Mouse (Mus musculus) liver, embryonic 15.5 days (tissue): Measurements from ENCODE around the gene Olfr666. TPM values are rescaled to one million over a fixed set of nuclear protein-coding genes. Genes with fewer than 3 reads are reported as not detected.
"Not testable (repeated sequence)": the region's sequence is repeated elsewhere in the genome, so short reads cannot be mapped to it uniquely, and the experiment has no call there.

Experiments used
- ATAC-seq: fragments of 200-750 bp; cut with Nextera tagmentation; 2 replicates; pipeline ENCODE4 v1.8.0; 2017; ENCODE audit warnings: moderate number of reproducible peaks, mild to moderate bottlenecking, moderate library complexity; ENCODE audit not compliant: insufficient read depth
- H3K27ac ChIP-seq: fragments of 300-500 bp; sonication (generic); replicated peaks from 2 replicates; pipeline ENCODE4 v1.5.1; 2015; ENCODE audit warnings: mild to moderate bottlenecking, inconsistent platforms
- H3K27me3 ChIP-seq: fragments of 300-500 bp; sonication (generic); 2 replicates; pipeline ENCODE4 v1.6.1; 2015; ENCODE audit warnings: mild to moderate bottlenecking, inconsistent platforms
- H3K36me3 ChIP-seq: fragments of 300-500 bp; sonication (generic); replicated peaks from 2 replicates; pipeline ENCODE4 v1.6.1; 2015; ENCODE audit warnings: moderate library complexity, mild to moderate bottlenecking, inconsistent platforms
- H3K4me1 ChIP-seq: fragments of 300-500 bp; sonication (generic); replicated peaks from 2 replicates; pipeline ENCODE4 v1.6.1; 2015; ENCODE audit warnings: inconsistent platforms
- H3K4me2 ChIP-seq: fragments of 300-500 bp; sonication (generic); 2 replicates; pipeline ENCODE4 v1.6.1; 2015; ENCODE audit warnings: moderate library complexity, mild to moderate bottlenecking, inconsistent platforms
- H3K4me3 ChIP-seq: fragments of 300-500 bp; sonication (generic); replicated peaks from 2 replicates; pipeline ENCODE4 v1.5.1; 2015; ENCODE audit warnings: mild to moderate bottlenecking, inconsistent platforms
- H3K9ac ChIP-seq: fragments of 300-500 bp; sonication (generic); 2 replicates; pipeline ENCODE4 v1.6.1; 2015; ENCODE audit warnings: moderate library complexity, mild to moderate bottlenecking, inconsistent platforms
- H3K9me3 ChIP-seq: fragments of 300-500 bp; sonication (generic); replicated peaks from 2 replicates; pipeline ENCODE4 v1.6.1; 2016; ENCODE audit warnings: inconsistent platforms
- WGBS: fragments of 180-500 bp; shearing (Covaris S2); methylation state at CpG from one replicate; pipeline ENCODE4 v1.1.7; 2015; ENCODE audit warnings: mixed read lengths; ENCODE audit not compliant: insufficient replicate concordance; 5-methylcytosine and 5-hydroxymethylcytosine counted together
- polyA plus RNA-seq: library from polyadenylated mRNA; unstranded; fragments of >200 nt; fragmentation: Nextera tagmentation; extraction: Ambion mirVana; gene quantifications from 2 replicates; pipeline ENCODE4 v1.2.1, GENCODE M21; 2015

Gene Olfr666
- not detected in 2 replicates for polyA plus RNA-seq

- no peaks in the 10 kb centered on the region for H3K9me3 ChIP-seq
- H3K4me3 ChIP-seq, result no peak within 1 kb of the TSS
- no peak within 1 kb of the TSS for H3K4me2 ChIP-seq
- no peaks in the 10 kb centered on the region for H3K27me3 ChIP-seq
- H3K36me3 ChIP-seq, result no peaks in the 10 kb centered on the region
- H3K27ac ChIP-seq, result no peak within 1 kb of the TSS
- no peak for ATAC-seq
- no peaks in the 10 kb centered on the region for H3K4me1 ChIP-seq
- WGBS, result 64% methylated on average over 2 of the region's 2 CpGs
- H3K9ac ChIP-seq, result no peak within 1 kb of the TSS
These were observed at the start of gene Olfr666 for GRCm38 (mm10) chr7:104895852-104896251. Olfr666 (minus strand) TSS chr7:104895952.

DNA sequence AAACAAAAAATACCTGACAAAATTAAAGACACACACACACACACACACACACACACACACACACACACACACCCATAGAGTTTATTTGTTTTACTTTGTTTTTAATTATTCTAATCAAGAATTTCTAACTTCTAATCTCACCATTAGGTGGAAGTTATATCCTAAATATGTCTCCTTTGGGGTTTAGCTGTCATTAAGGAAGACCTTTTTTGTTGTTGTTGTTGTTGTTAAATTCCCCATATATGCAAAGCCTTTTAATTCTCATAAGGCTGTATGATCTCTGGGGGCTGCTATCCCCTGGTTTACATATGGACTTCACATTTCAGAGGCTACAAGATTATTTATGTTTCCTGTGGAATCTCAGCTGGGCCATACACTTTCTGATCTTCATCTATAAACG is 38.2 kb upstream of the Olfr666 start, which contains the start of gene Olfr669:
Gene Olfr669, plus strand, starts transcription at position 301 of the 400 bp plus-strand sequence.
- H3K9ac ChIP-seq, result no peak within 1 kb of the TSS
- no peaks in the 10 kb centered on the region for H3K4me1 ChIP-seq
- H3K4me2 ChIP-seq, result no peak within 1 kb of the TSS
- no peaks in the 10 kb centered on the region for H3K36me3 ChIP-seq
- no peaks in the 10 kb centered on the region for H3K27me3 ChIP-seq
- ATAC-seq, result no peak
- H3K9me3 ChIP-seq, result no peaks in the 10 kb centered on the region
- WGBS, result 67% methylated on average over 1 of the region's 1 CpGs
- H3K4me3 ChIP-seq, result no peak within 1 kb of the TSS
- no peak within 1 kb of the TSS for H3K27ac ChIP-seq

- ATAC-seq, result no peak
- no peak within 1 kb of the TSS for H3K4me3 ChIP-seq
- no peak within 1 kb of the TSS for H3K9ac ChIP-seq
- WGBS, result 44% methylated on average over 1 of the region's 1 CpGs
- no peak within 1 kb of the TSS for H3K4me2 ChIP-seq
- no peaks in the 10 kb centered on the region for H3K4me1 ChIP-seq
- H3K36me3 ChIP-seq, result no peaks in the 10 kb centered on the region
- no peak within 1 kb of the TSS for H3K27ac ChIP-seq
- no peaks in the 10 kb centered on the region for H3K27me3 ChIP-seq
- no peaks in the 10 kb centered on the region for H3K9me3 ChIP-seq
These were observed 32.2 kb upstream of the Olfr666 start, which contains the start of gene Olfr668 for GRCm38 (mm10) chr7:104927957-104928356. Olfr668 (minus strand) TSS chr7:104928057.

DNA sequence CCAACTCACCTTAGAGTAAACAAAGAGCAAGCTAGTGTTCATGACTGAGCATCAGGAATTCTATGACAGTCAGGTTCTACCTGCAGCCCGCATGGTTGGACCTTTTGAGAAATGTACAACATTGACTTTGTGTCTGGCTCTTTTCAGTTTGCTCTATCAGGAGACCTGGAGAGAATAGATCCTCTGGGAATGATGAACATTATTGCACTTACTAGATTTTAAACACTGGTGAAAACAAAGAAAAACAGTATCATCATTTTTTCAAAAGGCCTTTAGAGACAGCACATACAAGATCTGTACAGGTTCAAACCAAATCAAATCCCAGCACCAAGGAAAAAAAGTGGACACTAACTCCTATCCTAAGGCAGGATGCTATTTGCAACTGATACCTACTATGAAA is 25.6 kb upstream of the Olfr666 start, which contains the start of gene Olfr667:
Gene Olfr667, minus strand, starts transcription at position 101 of the 400 bp plus-strand sequence.
- no peak for ATAC-seq
- H3K4me2 ChIP-seq, result no peak within 1 kb of the TSS
- H3K4me3 ChIP-seq, result no peak within 1 kb of the TSS
- no peak within 1 kb of the TSS for H3K27ac ChIP-seq
- no peaks in the 10 kb centered on the region for H3K27me3 ChIP-seq
- H3K36me3 ChIP-seq, result no peaks in the 10 kb centered on the region
- 63% methylated on average over 1 of the region's 1 CpGs for WGBS
- no peak within 1 kb of the TSS for H3K9ac ChIP-seq
- no peaks in the 10 kb centered on the region for H3K4me1 ChIP-seq
- no peaks in the 10 kb centered on the region for H3K9me3 ChIP-seq

GRCm38 (mm10) chr7:104877731-104878130 is 18.0 kb downstream of the Olfr666 start, which contains the start of gene Olfr665:
Olfr665 (plus strand) TSS chr7:104878031.
- H3K9me3 ChIP-seq, result no peaks in the 10 kb centered on the region
- H3K27ac ChIP-seq, result no peak within 1 kb of the TSS
- H3K36me3 ChIP-seq, result no peaks in the 10 kb centered on the region
- ATAC-seq, result no peak
- H3K9ac ChIP-seq, result no peak within 1 kb of the TSS
- H3K4me3 ChIP-seq, result no peak within 1 kb of the TSS
- no peaks in the 10 kb centered on the region for H3K4me1 ChIP-seq
- no peaks in the 10 kb centered on the region for H3K27me3 ChIP-seq
- H3K4me2 ChIP-seq, result no peak within 1 kb of the TSS
- 20% methylated on average over 1 of the region's 1 CpGs for WGBS

DNA sequence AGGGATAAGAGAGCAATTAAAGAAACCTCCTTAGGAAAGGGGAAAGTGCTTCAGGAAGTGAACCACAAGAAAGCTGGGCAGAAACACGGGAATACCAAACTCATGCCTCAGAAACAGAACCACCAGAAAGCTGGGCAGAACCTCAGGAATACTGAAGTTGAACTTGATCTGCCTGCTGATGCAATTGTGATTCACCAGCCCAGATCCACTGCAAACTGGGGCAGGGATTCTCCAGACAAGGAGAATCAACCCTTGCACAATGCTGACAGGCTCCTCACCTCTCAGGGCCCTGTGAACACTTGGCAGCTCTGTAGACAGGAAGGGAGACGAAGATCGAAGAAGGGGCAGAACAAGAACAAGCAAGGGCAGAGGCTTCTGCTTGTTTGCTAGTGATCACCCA is 34.4 kb downstream of the Olfr666 start:
- Histone ChIP-seq H3K9me3 (no peaks in the 10 kb centered on the region), H3K4me2 (no peak overlapping the region), H3K27me3 (no peaks in the 10 kb centered on the region), H3K9ac (no peak overlapping the region), H3K4me3 (no peak overlapping the region), H3K36me3 (no peaks in the 10 kb centered on the region), H3K4me1 (no peaks in the 10 kb centered on the region), H3K27ac (no peak overlapping the region)
- 54% methylated on average over 3 of the region's 3 CpGs for WGBS
- no peak for ATAC-seq

DNA sequence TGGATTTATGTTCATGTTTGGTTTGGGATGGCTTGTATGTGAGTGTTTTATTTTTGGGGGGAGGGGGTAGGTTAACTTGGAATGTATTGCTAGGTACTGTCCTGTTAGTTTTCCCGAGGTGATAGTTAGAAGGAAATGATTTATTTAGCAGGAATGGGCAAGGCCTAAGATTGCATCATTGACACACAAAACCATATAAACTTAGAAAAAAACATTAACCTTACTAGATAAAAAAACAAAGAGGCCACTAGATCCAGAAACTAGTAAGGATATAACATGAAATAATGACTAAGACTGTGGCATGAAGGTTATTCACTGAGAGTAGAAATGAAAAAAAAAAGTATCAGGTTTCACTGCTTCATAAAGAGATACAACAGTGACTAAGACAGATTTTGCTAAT is 38.1 kb downstream of the Olfr666 start:
- H3K27me3 ChIP-seq, result no peaks in the 10 kb centered on the region
- H3K4me1 ChIP-seq, result no peaks in the 10 kb centered on the region
- WGBS, result 36% methylated on average over 1 of the region's 1 CpGs
- ATAC-seq, result no peak
- no peaks in the 10 kb centered on the region for H3K9me3 ChIP-seq
- H3K4me2 ChIP-seq, result no peak overlapping the region
- no peak overlapping the region for H3K27ac ChIP-seq
- no peak overlapping the region for H3K9ac ChIP-seq
- no peak overlapping the region for H3K4me3 ChIP-seq
- no peaks in the 10 kb centered on the region for H3K36me3 ChIP-seq

- not testable (repeated sequence) for H3K4me1 ChIP-seq, H3K36me3 ChIP-seq, H3K4me3 ChIP-seq, H3K27me3 ChIP-seq, H3K27ac ChIP-seq, H3K4me2 ChIP-seq, H3K9me3 ChIP-seq, H3K9ac ChIP-seq, ATAC-seq
- 47% methylated on average over 2 of the region's 2 CpGs for WGBS
These were observed 39.0 kb downstream of the Olfr666 start, which contains the start of gene Usp17la for GRCm38 (mm10) chr7:104856709-104857108. Usp17la (plus strand) TSS chr7:104857009.

DNA sequence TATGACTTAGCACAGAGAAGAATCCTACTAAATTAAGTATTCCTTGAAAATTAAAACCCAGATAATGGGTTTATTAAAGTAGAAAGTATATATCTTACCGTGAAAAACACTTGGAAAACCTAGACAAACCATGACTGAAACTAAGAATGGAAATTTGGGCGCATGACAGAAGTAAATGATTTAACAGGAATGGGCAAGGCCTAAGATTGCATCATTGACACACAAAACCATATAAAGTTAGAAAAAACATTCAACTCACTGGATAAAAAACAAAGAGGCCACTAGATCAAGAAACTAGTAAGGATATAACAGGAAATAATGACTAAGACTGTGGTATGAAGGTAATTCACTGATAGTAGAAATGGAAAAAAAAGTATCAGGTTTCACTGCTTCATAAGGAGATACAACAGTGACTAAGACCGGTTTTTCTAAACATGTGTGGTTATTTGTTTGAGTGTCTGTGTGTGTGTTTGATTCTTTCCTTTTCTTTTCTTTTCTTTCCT is 40.5 kb downstream of the Olfr666 start:
- 52% methylated on average over 3 of the region's 3 CpGs for WGBS
- Histone ChIP-seq H3K27ac (no peak overlapping the region), H3K9ac (no peak overlapping the region)

DNA sequence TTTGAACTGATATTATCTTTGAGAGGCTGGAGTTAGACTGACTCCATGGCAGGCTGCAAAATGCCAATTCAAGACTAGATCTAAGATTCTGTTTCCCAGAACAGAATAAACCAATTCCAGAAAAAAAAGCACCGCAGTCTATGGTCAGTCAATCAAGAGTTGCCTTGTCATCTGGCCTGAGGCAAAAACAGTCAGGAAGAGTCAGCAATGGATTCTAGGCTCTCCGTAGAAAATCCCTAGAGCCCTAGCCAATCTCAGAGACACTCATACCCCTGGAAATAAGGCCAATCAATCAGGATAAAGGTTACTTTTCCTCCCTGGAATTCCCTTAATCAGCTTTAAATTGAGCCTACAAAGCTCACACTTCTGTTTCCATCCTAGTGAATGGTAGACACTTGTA is 44.2 kb downstream of the Olfr666 start:
- not testable (repeated sequence) for H3K27ac ChIP-seq, H3K9ac ChIP-seq, H3K4me1 ChIP-seq, ATAC-seq, H3K36me3 ChIP-seq, H3K27me3 ChIP-seq, H3K4me2 ChIP-seq, H3K9me3 ChIP-seq, H3K4me3 ChIP-seq
- 70% methylated on average over 2 of the region's 2 CpGs for WGBS

More for the DNA sequence above, 40.5 kb downstream of the Olfr666 start:
- Histone ChIP-seq H3K36me3 (no peaks in the 10 kb centered on the region), H3K27me3 (no peaks in the 10 kb centered on the region), H3K4me2 (no peak overlapping the region), H3K4me3 (no peak overlapping the region), H3K9me3 (no peaks in the 10 kb centered on the region), H3K4me1 (no peaks in the 10 kb centered on the region)
- ATAC-seq, result no peak

DNA sequence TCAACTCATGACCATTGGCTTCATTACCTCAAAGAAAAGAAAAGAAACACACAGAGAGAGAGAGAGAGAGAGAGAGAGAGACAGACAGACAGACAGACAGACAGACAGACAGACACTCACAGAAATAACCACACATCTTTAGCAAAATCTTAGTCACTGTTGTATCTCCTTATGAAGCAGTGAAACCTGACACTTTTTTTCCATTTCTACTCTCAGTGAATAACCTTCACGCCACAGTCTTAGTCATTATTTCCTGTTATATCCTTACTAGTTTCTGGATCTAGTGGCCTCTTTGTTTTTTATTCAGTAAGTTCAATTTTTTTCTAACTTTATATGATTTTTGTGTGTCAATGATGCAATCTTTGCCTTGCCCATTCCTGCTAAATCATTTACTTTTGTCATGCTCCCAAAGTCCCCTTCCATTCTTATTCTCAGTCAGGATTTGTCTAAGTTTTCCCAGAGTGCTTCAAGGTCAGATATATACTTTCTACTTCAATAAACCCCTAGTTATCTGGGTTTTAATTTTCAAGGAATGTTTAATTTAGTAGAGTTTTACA is 51.9 kb downstream of the Olfr666 start:
- no peak overlapping the region for H3K9ac ChIP-seq
- no peaks in the 10 kb centered on the region for H3K27me3 ChIP-seq
- no peak overlapping the region for H3K27ac ChIP-seq
- 48% methylated on average over 1 of the region's 1 CpGs for WGBS
- no peaks in the 10 kb centered on the region for H3K36me3 ChIP-seq
- no peaks in the 10 kb centered on the region for H3K4me1 ChIP-seq
- ATAC-seq, result no peak
- H3K4me2 ChIP-seq, result no peak overlapping the region
- no peaks in the 10 kb centered on the region for H3K9me3 ChIP-seq
- H3K4me3 ChIP-seq, result no peak overlapping the region

DNA sequence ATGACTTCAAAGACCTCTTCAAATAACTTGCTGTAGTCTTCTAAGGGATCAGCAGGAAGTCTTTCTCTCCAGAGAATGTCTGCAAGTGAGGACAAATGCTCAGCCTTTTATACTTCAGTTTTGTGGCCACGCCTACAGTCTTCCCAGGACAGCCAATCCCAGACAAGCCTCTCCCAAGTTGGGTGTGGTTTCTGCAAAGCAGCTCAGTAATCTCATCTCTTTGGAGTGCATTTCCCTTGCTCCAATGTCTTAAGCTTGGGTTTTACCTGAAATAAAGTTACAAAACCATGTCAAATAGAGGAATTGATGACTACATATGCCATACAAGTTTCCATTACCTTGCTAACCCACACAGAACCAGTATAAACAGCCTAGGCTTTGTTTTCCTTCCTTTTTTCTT is 53.2 kb downstream of the Olfr666 start, which contains the start of gene Usp17lb:
Gene Usp17lb, minus strand, starts transcription at position 101 of the 400 bp plus-strand sequence.
- Histone ChIP-seq H3K4me3 (no peak within 1 kb of the TSS), H3K27me3 (no peaks in the 10 kb centered on the region), H3K27ac (no peak within 1 kb of the TSS), H3K36me3 (no peaks in the 10 kb centered on the region), H3K9ac (no peak within 1 kb of the TSS), H3K4me2 (no peak within 1 kb of the TSS), H3K4me1 (no peaks in the 10 kb centered on the region), H3K9me3 (no peaks in the 10 kb centered on the region)
- ATAC-seq, result no peak
- WGBS, result 56% methylated on average over 1 of the region's 1 CpGs
